Mouse (Mus musculus): Measurements from ENCODE around the gene Crybg3. TPM values are rescaled to one million over a fixed set of nuclear protein-coding genes. Genes with fewer than 3 reads are reported as not detected.
"Not testable (repeated sequence)": the region's sequence is repeated elsewhere in the genome, so short reads cannot be mapped to it uniquely, and the experiment has no call there.

Crybg3 gene
- polyA plus RNA-seq, 1 experiment, result 4.7 TPM

GRCm38 (mm10) chr16:59463567-59463966, 137.2 kb downstream of the Crybg3 start:
- Histone ChIP-seq H3K4me3 (ENCODE audit: insufficient read depth, low read depth, low read length) (no peak overlapping the region), H3K4me1 (ENCODE audit: control insufficient read depth, insufficient read depth, low read length) (no peaks in the 10 kb centered on the region), H3K36me3 (ENCODE audit: control insufficient read depth, insufficient read depth, low read length) (no peaks in the 10 kb centered on the region), H3K27ac (ENCODE audit: insufficient read depth, low read depth, low read length) (no peak overlapping the region), H3K27me3 (replicated peaks; ENCODE audit: control insufficient read depth, insufficient read depth, low read length) (no peaks in the 10 kb centered on the region)
- no peak for DNase-seq
- WGBS, result 54% methylated on average over 4 of the region's 4 CpGs
- TF ChIP-seq CTCF (conservative IDR thresholded peaks at IDR 0.05; ENCODE audit: insufficient read depth, insufficient read length, low read depth, low read length) (no peak), POLR2A (IDR thresholded peaks at IDR 0.05; ENCODE audit: low read depth, low read length) (no peak)

DNA sequence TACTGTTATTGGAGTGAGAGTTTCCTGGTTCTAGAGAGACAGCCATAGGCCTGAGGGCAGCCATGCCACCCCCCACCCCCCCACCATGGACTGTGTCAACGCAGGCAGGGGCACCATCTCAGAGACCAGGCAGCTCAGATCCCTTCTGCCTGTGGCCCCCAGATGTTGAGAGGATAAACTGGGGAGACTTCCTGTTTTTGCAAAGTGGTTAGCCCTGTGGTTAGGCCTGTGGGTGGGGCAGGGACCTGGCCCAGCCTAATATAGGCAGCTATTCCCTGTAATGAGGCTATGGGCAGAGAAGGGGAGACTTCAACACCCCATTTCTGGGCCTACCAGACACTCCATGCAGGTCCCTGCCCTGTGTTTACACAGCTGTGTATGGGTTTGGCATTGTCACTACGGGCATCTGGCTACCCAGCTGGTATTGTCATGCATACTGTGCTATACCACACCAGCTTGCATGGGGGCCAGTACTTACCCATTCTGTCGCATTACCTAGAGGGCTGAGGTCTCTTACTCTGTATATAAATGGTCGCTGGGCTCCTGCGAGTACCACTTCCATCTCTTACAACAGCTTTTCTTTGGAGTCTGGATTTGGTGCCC, 141.4 kb downstream of the Crybg3 start:
- not testable (repeated sequence) for H3K36me3 ChIP-seq (ENCODE audit: control insufficient read depth, insufficient read depth, low read length); DNase-seq; H3K27me3 ChIP-seq (replicated peaks; ENCODE audit: control insufficient read depth, insufficient read depth, low read length); H3K4me1 ChIP-seq (ENCODE audit: control insufficient read depth, insufficient read depth, low read length); H3K4me3 ChIP-seq (ENCODE audit: insufficient read depth, low read depth, low read length); H3K27ac ChIP-seq (ENCODE audit: insufficient read depth, low read depth, low read length)
- WGBS, result 80% methylated on average over 5 of the region's 5 CpGs

DNA sequence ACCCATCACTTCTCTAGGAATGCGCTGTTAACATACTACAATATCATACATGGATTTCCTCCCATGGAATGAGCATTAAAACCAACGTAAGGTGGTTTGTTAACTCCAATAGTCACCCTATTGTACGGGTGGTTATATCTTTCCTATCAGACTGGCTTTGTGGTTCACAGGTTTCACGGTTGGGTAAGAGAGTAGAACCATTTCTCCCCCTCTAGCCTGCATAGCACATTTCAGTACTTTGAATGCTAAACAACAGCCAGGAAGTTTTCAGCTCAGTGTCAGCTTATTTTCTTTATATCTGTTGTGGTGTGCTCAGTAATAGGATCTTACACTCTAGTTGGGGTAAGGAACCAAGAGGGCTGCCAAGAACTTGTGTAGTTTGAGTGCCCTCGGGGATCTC, 149.0 kb downstream of the Crybg3 start:
- Histone ChIP-seq H3K36me3 (ENCODE audit: control insufficient read depth, insufficient read depth, low read length) (no peaks in the 10 kb centered on the region), H3K27ac (ENCODE audit: insufficient read depth, low read depth, low read length) (no peak overlapping the region), H3K27me3 (replicated peaks; ENCODE audit: control insufficient read depth, insufficient read depth, low read length) (no peaks in the 10 kb centered on the region), H3K4me3 (ENCODE audit: insufficient read depth, low read depth, low read length) (no peak overlapping the region), H3K4me1 (ENCODE audit: control insufficient read depth, insufficient read depth, low read length) (no peaks in the 10 kb centered on the region)
- TF ChIP-seq POLR2A (IDR thresholded peaks at IDR 0.05; ENCODE audit: low read depth, low read length) (no peak), CTCF (conservative IDR thresholded peaks at IDR 0.05; ENCODE audit: insufficient read depth, insufficient read length, low read depth, low read length) (no peak)
- WGBS, result 46% methylated on average over 5 of the region's 5 CpGs
- DNase-seq, result no peak

- H3K27me3 ChIP-seq (replicated peaks; ENCODE audit: control insufficient read depth, insufficient read depth, low read length), result no peaks in the 10 kb centered on the region
- no peak overlapping the region for H3K4me3 ChIP-seq (ENCODE audit: insufficient read depth, low read depth, low read length)
- no peak for TF ChIP-seq POLR2A (IDR thresholded peaks at IDR 0.05; ENCODE audit: low read depth, low read length)
- TF ChIP-seq CTCF (conservative IDR thresholded peaks at IDR 0.05; ENCODE audit: insufficient read depth, insufficient read length, low read depth, low read length), result no peak
- DNase-seq, result no peak
- H3K27ac ChIP-seq (ENCODE audit: insufficient read depth, low read depth, low read length), result no peak overlapping the region
- no peaks in the 10 kb centered on the region for H3K36me3 ChIP-seq (ENCODE audit: control insufficient read depth, insufficient read depth, low read length)
- H3K4me1 ChIP-seq (ENCODE audit: control insufficient read depth, insufficient read depth, low read length), result no peaks in the 10 kb centered on the region
Observed at GRCm38 (mm10) chr16:59449092-59449491, 151.7 kb downstream of the Crybg3 start.

DNA sequence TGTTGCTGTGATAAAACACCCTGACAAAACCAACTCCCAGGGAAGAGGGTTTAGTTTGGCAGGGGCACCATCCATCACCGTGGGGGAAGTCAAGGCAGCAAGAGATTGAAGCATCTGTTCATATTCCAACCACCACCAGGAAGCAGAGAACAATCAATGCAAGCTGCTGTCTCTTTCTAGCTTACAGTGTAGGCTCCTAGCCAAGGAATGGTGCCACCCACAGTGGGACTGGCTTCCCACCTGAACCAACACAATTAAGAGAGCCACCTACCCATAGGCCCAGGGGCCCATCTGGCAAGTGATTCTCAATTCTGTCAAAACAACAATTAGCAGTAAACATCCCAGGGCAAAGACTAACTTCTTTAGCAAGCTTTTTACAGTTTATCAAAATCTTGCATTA, 152.6 kb downstream of the Crybg3 start:
- DNase-seq, result no peak
- TF ChIP-seq POLR2A (IDR thresholded peaks at IDR 0.05; ENCODE audit: low read depth, low read length) (no peak), CTCF (conservative IDR thresholded peaks at IDR 0.05; ENCODE audit: insufficient read depth, insufficient read length, low read depth, low read length) (no peak)
- WGBS, result 82% methylated on average over 1 of the region's 1 CpGs

GRCm38 (mm10) chr16:59444880-59445559, 155.8 kb downstream of the Crybg3 start:
- no peaks in the 10 kb centered on the region for H3K27me3 ChIP-seq (replicated peaks; ENCODE audit: control insufficient read depth, insufficient read depth, low read length)
- peak; percentile 51 for DNase-seq
- no peak overlapping the region for H3K4me3 ChIP-seq (ENCODE audit: insufficient read depth, low read depth, low read length)
- no peak overlapping the region for H3K27ac ChIP-seq (ENCODE audit: insufficient read depth, low read depth, low read length)
- H3K36me3 ChIP-seq (ENCODE audit: control insufficient read depth, insufficient read depth, low read length), result no peaks in the 10 kb centered on the region
- H3K4me1 ChIP-seq (ENCODE audit: control insufficient read depth, insufficient read depth, low read length), result no peaks in the 10 kb centered on the region
- 34% methylated on average over 7 of the region's 7 CpGs for WGBS
- TF ChIP-seq POLR2A (IDR thresholded peaks at IDR 0.05; ENCODE audit: low read depth, low read length), result no peak
- no peak for TF ChIP-seq CTCF (conservative IDR thresholded peaks at IDR 0.05; ENCODE audit: insufficient read depth, insufficient read length, low read depth, low read length)

More for the DNA sequence above, 152.6 kb downstream of the Crybg3 start:
- no peaks in the 10 kb centered on the region for H3K36me3 ChIP-seq (ENCODE audit: control insufficient read depth, insufficient read depth, low read length)
- no peaks in the 10 kb centered on the region for H3K27me3 ChIP-seq (replicated peaks; ENCODE audit: control insufficient read depth, insufficient read depth, low read length)
- H3K4me1 ChIP-seq (ENCODE audit: control insufficient read depth, insufficient read depth, low read length), result no peaks in the 10 kb centered on the region
- no peak overlapping the region for H3K27ac ChIP-seq (ENCODE audit: insufficient read depth, low read depth, low read length)
- no peak overlapping the region for H3K4me3 ChIP-seq (ENCODE audit: insufficient read depth, low read depth, low read length)

Other genes starting within 250 kb of the Crybg3 start
- not detected in 2 replicates for gene Olfr209, start 237.0 kb downstream of the Crybg3 start, polyA plus RNA-seq (2012; rRNA removed)
- gene Gabrr3, start 193.6 kb downstream of the Crybg3 start, polyA plus RNA-seq (2012; rRNA removed), result not detected in 2 replicates
- 7.4 and 9.3 TPM in 2 replicates for gene Riox2, start 129.2 kb downstream of the Crybg3 start, polyA plus RNA-seq (2012; rRNA removed)
- gene Arl6, start 38.4 kb upstream of the Crybg3 start, polyA plus RNA-seq (2012; rRNA removed), result 6.8 and 8.1 TPM in 2 replicates

Measured in kidney, adult 2 months (tissue).